Mouse (Mus musculus) thymus, adult 2 months (tissue): ENCODE data around the gene Aldoc.

Experiments used
- CTCF ChIP-seq: fragments of 200-500 bp; IDR thresholded peaks from 2 replicates; pipeline ENCODE4 v1.5.1; 2012; ENCODE audit warnings: mild to moderate bottlenecking, control low read depth, low read length, moderate library complexity, borderline replicate concordance; ENCODE audit not compliant: control insufficient read depth, poor library complexity, insufficient read depth; ENCODE audit errors: extremely low read depth
- POLR2A ChIP-seq: fragments of 200-500 bp; IDR thresholded peaks from 2 replicates; pipeline ENCODE4 v1.6.1; 2012; ENCODE audit warnings: mild to moderate bottlenecking, low read length, control low read depth, moderate library complexity; ENCODE audit not compliant: control insufficient read depth, poor library complexity, insufficient read depth; ENCODE audit errors: extremely low read depth

DNA sequence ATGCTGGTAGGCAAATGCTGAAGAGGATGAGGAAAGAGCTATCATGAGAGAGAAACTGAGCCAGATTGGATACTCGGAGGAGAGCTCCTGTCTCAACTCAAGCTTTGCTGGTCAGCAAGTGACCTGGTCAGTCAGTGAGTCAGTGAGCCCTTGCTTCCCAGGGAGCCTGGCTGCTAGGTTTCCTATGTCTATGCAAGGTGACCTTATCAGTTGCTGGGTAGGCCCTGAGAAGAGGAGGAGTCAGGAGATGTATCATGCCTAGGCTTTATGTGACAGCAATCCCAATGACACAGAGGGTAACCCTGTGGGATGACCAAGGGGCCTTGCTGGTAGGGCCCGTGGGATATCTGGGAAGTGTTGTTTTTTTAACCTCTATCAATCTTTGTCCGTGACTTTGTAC, 49.4 kb downstream of the Aldoc start:
- TF ChIP-seq CTCF (no peak), POLR2A (no peak)
